Mouse (Mus musculus) liver, adult (tissue): ENCODE measurements around the gene Dcaf1.

ENCODE experiments used
- GATA4 ChIP-seq: IDR thresholded peaks from 2 replicates; pipeline ENCODE4 v1.6.1; 2014; ENCODE audit warnings: mild to moderate bottlenecking, low read length; ENCODE audit not compliant: insufficient replicate concordance

Dcaf1 gene

GRCm38 (mm10) chr9:106821618-106822380 is at the start of gene Dcaf1:
TSS of gene Dcaf1 (plus strand) at chr9:106821874.
- TF ChIP-seq GATA4 = peak; percentile 29; the same call in 1 of the 2 replicates

- TF ChIP-seq GATA4 = no peak
Observed at GRCm38 (mm10) chr9:106776116-106776515, 45.6 kb upstream of the Dcaf1 start.

- TF ChIP-seq GATA4 = no peak
Observed at GRCm38 (mm10) chr9:106777423-106777822, 44.3 kb upstream of the Dcaf1 start.

- TF ChIP-seq GATA4 = no peak
Observed at GRCm38 (mm10) chr9:106778319-106778718, 43.4 kb upstream of the Dcaf1 start.

GRCm38 (mm10) chr9:106780086-106780485 is 41.6 kb upstream of the Dcaf1 start:
- TF ChIP-seq GATA4 = no peak

GRCm38 (mm10) chr9:106783554-106783953 is 38.1 kb upstream of the Dcaf1 start:
- no peak for TF ChIP-seq GATA4

- no peak for TF ChIP-seq GATA4
Observed at GRCm38 (mm10) chr9:106785206-106785605, 36.5 kb upstream of the Dcaf1 start.

- no peak for TF ChIP-seq GATA4
Observed at GRCm38 (mm10) chr9:106787979-106788811, 33.5 kb upstream of the Dcaf1 start.

GRCm38 (mm10) chr9:106788812-106789321 is 32.8 kb upstream of the Dcaf1 start, which contains the start of gene Rad54l2:
TSS of gene Rad54l2 (minus strand) at chr9:106789194.
- peak; percentile 11; the same call in 1 of the 2 replicates for TF ChIP-seq GATA4

- TF ChIP-seq GATA4 = no peak
Observed at GRCm38 (mm10) chr9:106789363-106789762, 32.3 kb upstream of the Dcaf1 start.

GRCm38 (mm10) chr9:106790831-106791230 is 30.8 kb upstream of the Dcaf1 start:
- no peak for TF ChIP-seq GATA4

GRCm38 (mm10) chr9:106806503-106806902 is 15.2 kb upstream of the Dcaf1 start:
- TF ChIP-seq GATA4 = no peak

- no peak for TF ChIP-seq GATA4
Observed at GRCm38 (mm10) chr9:106818191-106818590, 3.5 kb upstream of the Dcaf1 start.

GRCm38 (mm10) chr9:106819201-106819600 is 2.5 kb upstream of the Dcaf1 start:
- TF ChIP-seq GATA4 = no peak

- TF ChIP-seq GATA4 = no peak
Observed at GRCm38 (mm10) chr9:106821050-106821617, 540 bp upstream of the Dcaf1 start.

- TF ChIP-seq GATA4 = no peak
Observed at GRCm38 (mm10) chr9:106822381-106823104, 869 bp downstream of the Dcaf1 start.
